Mouse (Mus musculus) intestine, embryonic 14.5 days (tissue): ENCODE measurements around the gene Msto1. TPM values are rescaled to one million over a fixed set of nuclear protein-coding genes. Genes with fewer than 3 reads are reported as not detected.
A peak's percentile ranks its signal among the peaks of the same experiment; 100 is the strongest.
"Not testable (repeated sequence)": the region's sequence is repeated elsewhere in the genome, so short reads cannot be mapped to it uniquely, and the experiment has no call there.

ENCODE experiments used
- ATAC-seq: fragments of 200-750 bp; cut with Nextera tagmentation; replicated peaks from 2 replicates; pipeline ENCODE4 v1.8.0; 2017; ENCODE audit warnings: low read depth, moderate number of reproducible peaks, moderate TSS enrichment, moderate library complexity; ENCODE audit not compliant: low FRiP score, low TSS enrichment
- DNase-seq: peaks from one replicate; pipeline ENCODE4 v3.0.0-alpha.2; 2018; ENCODE audit warnings: low spot score
- H3K27ac ChIP-seq: fragments of 300-500 bp; sonication (generic); 2 replicates; pipeline ENCODE4 v1.5.1; 2014; ENCODE audit warnings: low read depth, mild to moderate bottlenecking, control low read depth
- H3K27me3 ChIP-seq: fragments of 300-500 bp; sonication (generic); replicated peaks from 2 replicates; pipeline ENCODE4 v1.6.1; 2014; ENCODE audit warnings: low read length, control low read depth; ENCODE audit not compliant: control insufficient read depth, insufficient read depth
- H3K36me3 ChIP-seq: fragments of 300-500 bp; sonication (generic); 2 replicates; pipeline ENCODE4 v1.6.1; 2014; ENCODE audit warnings: low read length, control low read depth; ENCODE audit not compliant: control insufficient read depth, insufficient read depth
- H3K4me1 ChIP-seq: fragments of 300-500 bp; sonication (generic); replicated peaks from 2 replicates; pipeline ENCODE4 v1.6.1; 2014; ENCODE audit warnings: low read length, control low read depth, mixed read lengths; ENCODE audit not compliant: control insufficient read depth, insufficient read depth
- H3K4me2 ChIP-seq: fragments of 300-500 bp; sonication (generic); 2 replicates; pipeline ENCODE4 v1.6.1; 2014; ENCODE audit warnings: low read length
- H3K4me3 ChIP-seq: fragments of 300-500 bp; sonication (generic); 2 replicates; pipeline ENCODE4 v1.5.1; 2014; ENCODE audit warnings: low read depth, low read length, control low read depth, mixed read lengths
- H3K9ac ChIP-seq: fragments of 300-500 bp; sonication (generic); 2 replicates; pipeline ENCODE4 v1.6.1; 2014; ENCODE audit warnings: mild to moderate bottlenecking, low read length
- H3K9me3 ChIP-seq: fragments of 300-500 bp; sonication (generic); 2 replicates; pipeline ENCODE4 v1.6.1; 2016; ENCODE audit warnings: low read length, control low read depth; ENCODE audit not compliant: control insufficient read depth
- WGBS: fragments of 180-500 bp; shearing (Covaris S2); extraction: QIAGEN DNeasy Blood & Tissue Kit; methylation state at CpG from one replicate; pipeline ENCODE4 v1.1.7; 2014; 5-methylcytosine and 5-hydroxymethylcytosine counted together
- polyA plus RNA-seq: library from polyadenylated mRNA; unstranded; fragments of >200 nt; fragmentation: Nextera tagmentation; extraction: Ambion mirVana; gene quantifications from 2 replicates; pipeline ENCODE4 v1.2.1, GENCODE M21; 2014

Msto1 gene
- 52.9 and 56.0 TPM in 2 replicates for polyA plus RNA-seq

- Histone ChIP-seq H3K27me3 (no peaks in the 10 kb centered on the region), H3K9me3 (no peaks in the 10 kb centered on the region), H3K4me3 (peak within 1 kb of the TSS; percentile 69), H3K36me3 (peaks cover 38% of the 10 kb centered on the region), H3K9ac (peak within 1 kb of the TSS; percentile 61), H3K4me2 (peak within 1 kb of the TSS; percentile 85), H3K4me1 (peaks cover 9% of the 10 kb centered on the region), H3K27ac (peak within 1 kb of the TSS; percentile 83)
- under 1% methylated on average over 59 of the region's 62 CpGs for WGBS
- ATAC-seq (peak; percentile 95), DNase-seq (peak; percentile 90)
Observed at GRCm38 (mm10) chr3:88913511-88914383, at the start of gene Msto1. Msto1 (minus strand) TSS chr3:88913999.

DNA sequence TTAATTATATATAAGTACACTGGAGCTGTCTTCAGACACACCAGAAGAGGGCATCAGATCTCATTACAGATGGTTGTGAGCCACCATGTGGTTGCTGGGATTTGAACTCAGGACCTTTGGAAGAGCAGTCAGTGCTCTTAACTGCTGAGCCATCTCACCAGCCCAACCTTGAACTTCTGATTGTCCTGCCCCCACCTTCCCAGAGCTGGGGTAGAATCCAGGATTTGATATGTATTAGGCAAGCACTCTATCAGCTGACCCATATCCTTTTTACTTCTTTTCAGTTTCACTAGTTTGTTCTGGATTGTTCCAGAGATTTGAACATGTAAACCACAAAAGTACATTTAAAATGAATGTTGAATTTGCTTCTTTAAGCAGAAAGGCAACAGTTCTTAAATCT is 49.4 kb upstream of the Msto1 start:
- ATAC-seq, result not testable (repeated sequence)

DNA sequence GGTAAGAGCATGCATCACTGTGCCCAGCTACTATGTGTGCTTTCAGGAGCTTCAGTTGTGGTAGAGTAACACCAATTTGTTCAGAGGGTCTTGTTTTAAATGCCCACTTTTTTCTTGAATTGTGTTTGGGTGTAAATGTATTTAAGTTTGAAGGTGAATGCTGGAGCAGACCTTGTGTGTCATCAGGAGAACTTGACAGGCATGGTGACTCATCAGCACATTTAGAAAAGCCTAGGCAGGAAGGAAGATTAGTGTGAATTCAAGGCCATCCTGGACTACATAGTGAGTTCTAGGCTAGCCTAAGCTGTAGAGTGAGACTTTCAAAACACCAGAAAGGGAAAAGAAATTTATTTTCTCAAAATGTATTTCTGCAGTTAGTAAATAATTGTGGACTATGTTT is 39.9 kb upstream of the Msto1 start:
- peaks cover 14% of the 10 kb centered on the region for H3K4me1 ChIP-seq
- H3K27ac ChIP-seq, result no peak overlapping the region
- H3K4me3 ChIP-seq, result no peak overlapping the region
- DNase-seq, result no peak
- no peak overlapping the region for H3K9ac ChIP-seq
- no peaks in the 10 kb centered on the region for H3K9me3 ChIP-seq
- no peaks in the 10 kb centered on the region for H3K36me3 ChIP-seq
- H3K27me3 ChIP-seq, result no peaks in the 10 kb centered on the region
- H3K4me2 ChIP-seq, result no peak overlapping the region
- no peak for ATAC-seq

More for the DNA sequence above, 49.4 kb upstream of the Msto1 start:
- not testable (repeated sequence) for H3K9ac ChIP-seq, H3K27ac ChIP-seq, H3K4me1 ChIP-seq, H3K27me3 ChIP-seq, H3K4me3 ChIP-seq, H3K4me2 ChIP-seq, DNase-seq, H3K9me3 ChIP-seq
- peaks cover 18% of the 10 kb centered on the region for H3K36me3 ChIP-seq

GRCm38 (mm10) chr3:88953246-88953645 is 39.4 kb upstream of the Msto1 start:
- 83% methylated on average over 4 of the region's 4 CpGs for WGBS

DNA sequence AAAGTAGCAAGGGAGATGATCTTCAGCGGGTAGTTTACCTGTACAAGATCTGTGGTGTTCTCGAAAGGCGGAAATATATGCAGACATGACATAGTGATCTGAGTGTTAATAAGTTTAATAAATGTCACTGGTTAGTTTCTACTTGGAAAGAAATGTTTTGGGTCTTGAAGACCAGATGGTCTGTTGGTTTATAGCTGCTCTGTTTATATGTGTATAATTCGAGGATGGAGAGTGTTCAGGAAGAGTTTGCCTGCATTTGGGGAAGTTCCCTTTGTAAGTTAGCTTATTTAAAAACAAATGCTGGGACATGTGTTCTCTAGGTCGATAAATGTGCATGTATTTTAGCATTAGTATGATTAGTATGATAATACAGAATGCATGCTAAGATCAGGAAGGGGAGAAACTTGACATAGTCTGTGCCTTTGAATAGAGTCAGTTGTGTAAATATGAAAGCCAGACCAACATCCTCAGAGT is 37.6 kb upstream of the Msto1 start:
- Histone ChIP-seq H3K4me3 (peak overlapping the region; percentile 96), H3K4me1 (peaks cover 22% of the 10 kb centered on the region), H3K27ac (peak overlapping the region; percentile 100), H3K9ac (peak overlapping the region; percentile 95), H3K9me3 (no peaks in the 10 kb centered on the region), H3K36me3 (no peaks in the 10 kb centered on the region), H3K27me3 (no peaks in the 10 kb centered on the region), H3K4me2 (peak overlapping the region; percentile 80)
- under 1% methylated on average over 5 of the region's 5 CpGs for WGBS
- ATAC-seq (no peak), DNase-seq (no peak)

More at GRCm38 (mm10) chr3:88953246-88953645, 39.4 kb upstream of the Msto1 start:
- no peak overlapping the region for H3K4me2 ChIP-seq
- H3K9ac ChIP-seq, result no peak overlapping the region
- H3K4me3 ChIP-seq, result no peak overlapping the region
- DNase-seq (no peak), ATAC-seq (no peak)
- no peaks in the 10 kb centered on the region for H3K9me3 ChIP-seq
- H3K27me3 ChIP-seq, result no peaks in the 10 kb centered on the region
- H3K36me3 ChIP-seq, result no peaks in the 10 kb centered on the region
- H3K27ac ChIP-seq, result no peak overlapping the region
- peaks cover 19% of the 10 kb centered on the region for H3K4me1 ChIP-seq

DNA sequence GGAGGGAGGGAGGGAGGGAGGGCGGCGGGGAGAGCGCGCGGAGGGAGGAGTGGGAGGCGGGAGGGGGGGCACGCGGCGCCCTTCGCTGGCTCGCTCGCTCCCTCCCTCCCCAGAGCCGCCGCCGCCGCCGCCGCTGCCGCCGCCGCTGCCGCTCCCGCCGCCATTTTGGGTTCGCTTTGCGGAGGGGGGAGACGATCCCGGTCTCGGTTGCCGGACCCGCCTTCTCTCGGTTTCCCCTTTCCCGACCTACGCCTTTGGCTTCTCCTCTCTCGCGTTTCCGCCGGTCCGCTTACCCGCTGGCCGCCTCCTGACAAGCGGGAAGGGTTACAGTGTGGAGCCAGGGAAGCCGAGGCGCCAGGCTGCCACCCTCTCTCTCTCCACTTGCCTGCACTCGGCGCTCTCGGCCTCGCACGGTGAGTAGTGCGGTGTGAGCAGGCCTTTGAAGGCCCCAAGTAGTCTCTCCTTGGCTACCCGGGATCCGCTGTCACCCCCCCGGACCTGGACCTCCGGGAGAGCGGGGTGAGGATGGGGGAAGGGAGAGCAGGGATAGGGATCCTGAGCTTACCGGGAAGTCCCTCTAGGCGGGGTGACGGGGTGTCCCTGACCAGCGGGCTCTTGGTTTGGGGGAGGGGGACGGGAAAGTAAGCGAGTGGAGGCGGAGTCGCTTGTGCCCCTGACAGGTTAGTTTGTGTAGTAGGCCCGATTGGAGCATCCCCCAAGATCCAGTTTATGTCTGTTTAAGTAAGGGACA is 37.0 kb upstream of the Msto1 start, which contains the start of the genes Ash1l and Dap3:
Ash1l (plus strand) TSS at position 47 of the 751 bp plus-strand sequence.
Dap3 (minus strand) TSS at position 606 of the 751 bp plus-strand sequence.
- H3K4me2 ChIP-seq, result peak within 1 kb of the TSS; percentile 80
- peak within 1 kb of the TSS; percentile 96 for H3K4me3 ChIP-seq
- H3K4me1 ChIP-seq, result peaks cover 22% of the 10 kb centered on the region
- 1% methylated on average over 35 of the region's 64 CpGs for WGBS
- DNase-seq (peak; percentile 94), ATAC-seq (peak; percentile 79)
- peak within 1 kb of the TSS; percentile 100 for H3K27ac ChIP-seq
- peak within 1 kb of the TSS; percentile 95 for H3K9ac ChIP-seq
- no peaks in the 10 kb centered on the region for H3K9me3 ChIP-seq
- no peaks in the 10 kb centered on the region for H3K27me3 ChIP-seq
- no peaks in the 10 kb centered on the region for H3K36me3 ChIP-seq

- Histone ChIP-seq H3K4me3 (peak overlapping the region; percentile 96), H3K27me3 (no peaks in the 10 kb centered on the region), H3K36me3 (no peaks in the 10 kb centered on the region), H3K4me2 (peak overlapping the region; percentile 80), H3K27ac (peak overlapping the region; percentile 100), H3K4me1 (peaks cover 22% of the 10 kb centered on the region), H3K9ac (peak overlapping the region; percentile 95), H3K9me3 (no peaks in the 10 kb centered on the region)
- WGBS, result under 1% methylated on average over 72 of the region's 92 CpGs
- peak; percentile 93 for ATAC-seq
- peak; percentile 94 for DNase-seq
Observed at GRCm38 (mm10) chr3:88949786-88950575, 36.2 kb upstream of the Msto1 start.

- ATAC-seq, result no peak
Observed at GRCm38 (mm10) chr3:88944109-88944508, 30.3 kb upstream of the Msto1 start.

More at GRCm38 (mm10) chr3:88944109-88944508, 30.3 kb upstream of the Msto1 start:
- no peak for DNase-seq
- no peaks in the 10 kb centered on the region for H3K27me3 ChIP-seq
- no peak overlapping the region for H3K4me2 ChIP-seq
- H3K9ac ChIP-seq, result no peak overlapping the region
- no peak overlapping the region for H3K27ac ChIP-seq
- H3K4me3 ChIP-seq, result no peak overlapping the region
- H3K9me3 ChIP-seq, result no peaks in the 10 kb centered on the region
- WGBS, result 86% methylated on average over 4 of the region's 4 CpGs
- H3K36me3 ChIP-seq, result peaks cover 24% of the 10 kb centered on the region
- H3K4me1 ChIP-seq, result peaks cover 11% of the 10 kb centered on the region
